Mouse (Mus musculus) liver, adult 2 months (tissue): ENCODE data around the gene Bcl6b. TPM values are rescaled to one million over a fixed set of nuclear protein-coding genes. Genes with fewer than 3 reads are reported as not detected.
A peak's percentile ranks its signal among the peaks of the same experiment; 100 is the strongest.

ENCODE experiments used
- DNase-seq: peaks from one replicate; pipeline ENCODE4 v3.0.0-alpha.2; 2011; ENCODE audit warnings: low read depth, low spot score; ENCODE audit errors: extremely low read depth
- H3K27ac ChIP-seq: fragments of 200-500 bp; replicated peaks from 2 replicates; pipeline ENCODE4 v1.5.1; 2012; ENCODE audit warnings: low read depth, mild to moderate bottlenecking, control low read depth, inconsistent platforms, low read length; ENCODE audit not compliant: insufficient read depth
- H3K27me3 ChIP-seq: fragments of 200-500 bp; 2 replicates; pipeline ENCODE4 v1.6.1; 2012; ENCODE audit warnings: mild to moderate bottlenecking, moderate library complexity, low read length, inconsistent platforms; ENCODE audit not compliant: control insufficient read depth, insufficient read depth
- H3K36me3 ChIP-seq: fragments of 200-500 bp; 2 replicates; pipeline ENCODE4 v1.6.1; 2012; ENCODE audit warnings: low read length, inconsistent platforms; ENCODE audit not compliant: control insufficient read depth, insufficient read depth
- H3K4me1 ChIP-seq: fragments of 200-500 bp; 2 replicates; pipeline ENCODE4 v1.6.1; 2011; ENCODE audit warnings: low read length; ENCODE audit not compliant: control insufficient read depth, insufficient read depth
- H3K4me3 ChIP-seq: fragments of 200-500 bp; 2 replicates; pipeline ENCODE4 v1.5.1; 2011; ENCODE audit warnings: low read depth, mild to moderate bottlenecking, control low read depth, low read length, moderate library complexity; ENCODE audit not compliant: insufficient read depth
- H3K79me2 ChIP-seq: fragments of 200-500 bp; 2 replicates; pipeline ENCODE4 v1.6.1; 2012; ENCODE audit warnings: inconsistent platforms, mild to moderate bottlenecking, low read length, moderate library complexity; ENCODE audit not compliant: control insufficient read depth, insufficient read depth
- H3K9ac ChIP-seq: fragments of 200-500 bp; 2 replicates; pipeline ENCODE4 v1.6.1; 2012; ENCODE audit warnings: low read depth, mild to moderate bottlenecking, control low read depth, inconsistent platforms, low read length
- CTCF ChIP-seq: fragments of 200-500 bp; IDR thresholded peaks from 2 replicates; pipeline ENCODE4 v1.5.1; 2011; ENCODE audit warnings: low read depth, low read length, control low read depth
- POLR2A ChIP-seq: fragments of 200-500 bp; IDR thresholded peaks from 2 replicates; pipeline ENCODE4 v1.6.1; 2011; ENCODE audit warnings: low read length, control low read depth; ENCODE audit not compliant: insufficient read depth; ENCODE audit errors: extremely low read depth
- WGBS: fragments of 180-500 bp; shearing (Covaris S2); methylation state at CpG from one replicate; pipeline ENCODE4 v1.1.7; 2018; 5-methylcytosine and 5-hydroxymethylcytosine counted together
- polyA plus RNA-seq: library from polyadenylated mRNA; depleted of rRNA; stranded (reverse); fragments of >200 nt; gene quantifications from 2 replicates; pipeline ENCODE4 v1.2.3, GENCODE M21; 2012
- total RNA-seq: library from RNA; depleted of rRNA; stranded (reverse); fragments of >200 nt; gene quantifications from 2 replicates; pipeline ENCODE4 v1.2.3, GENCODE M21; 2014

Bcl6b gene
- total and polyA plus RNA-seq, 2 experiments, result 0.74 to 1.3 TPM

DNA sequence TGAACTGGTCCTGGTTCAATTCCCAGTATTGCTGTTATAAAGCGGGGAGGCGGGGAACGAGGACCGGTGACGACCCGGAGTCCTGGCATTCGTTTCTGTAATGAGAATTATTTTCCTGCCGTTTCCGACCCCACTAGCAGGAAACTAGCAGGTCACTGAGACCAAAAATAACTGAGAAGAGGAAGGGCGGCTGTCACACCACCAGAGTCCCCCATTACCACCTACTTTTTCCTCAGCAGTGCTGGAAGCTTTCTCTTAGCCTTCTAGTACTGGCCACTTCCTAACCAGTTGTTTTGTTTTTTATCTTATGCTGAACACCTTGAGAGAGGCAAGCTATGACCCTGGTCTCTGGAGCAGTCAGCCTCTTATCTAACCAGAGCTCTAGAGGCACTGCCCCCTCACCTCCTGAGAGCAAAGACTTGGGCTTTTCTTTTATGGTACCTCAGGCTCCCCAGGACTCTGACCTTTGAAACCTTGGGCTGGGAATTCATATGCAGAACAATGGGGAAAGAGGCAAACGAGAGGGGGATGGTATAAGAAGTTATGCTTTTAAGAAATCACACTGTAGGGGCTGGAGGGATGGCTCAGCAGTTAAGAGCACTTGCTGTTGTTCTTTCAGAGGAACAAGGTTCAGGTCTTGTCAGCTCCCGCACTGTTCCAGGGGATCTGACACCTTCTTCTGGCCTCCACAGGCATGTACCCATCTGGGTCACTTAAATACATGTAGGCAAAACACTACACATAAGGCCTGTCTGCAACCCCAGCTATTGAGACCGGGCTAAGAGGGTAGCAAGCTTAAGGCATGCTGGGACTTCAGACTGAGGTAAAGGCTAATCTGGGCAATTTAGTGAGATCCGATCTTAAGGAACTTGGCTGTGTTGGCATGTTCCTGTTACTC, 7.7 kb downstream of the Bcl6b start:
- WGBS, result 29% methylated on average over 14 of the region's 14 CpGs
- Histone ChIP-seq H3K4me1 (no peaks in the 10 kb centered on the region), H3K4me3 (peak overlapping the region; percentile 11; the same call in 1 of the 2 replicates), H3K27me3 (no peaks in the 10 kb centered on the region), H3K9ac (peak overlapping the region; percentile 33), H3K79me2 (no peaks in the 10 kb centered on the region), H3K36me3 (no peaks in the 10 kb centered on the region), H3K27ac (peak overlapping the region; percentile 66)
- TF ChIP-seq POLR2A, result no peak
- no peak for TF ChIP-seq CTCF
- DNase-seq, result no peak

DNA sequence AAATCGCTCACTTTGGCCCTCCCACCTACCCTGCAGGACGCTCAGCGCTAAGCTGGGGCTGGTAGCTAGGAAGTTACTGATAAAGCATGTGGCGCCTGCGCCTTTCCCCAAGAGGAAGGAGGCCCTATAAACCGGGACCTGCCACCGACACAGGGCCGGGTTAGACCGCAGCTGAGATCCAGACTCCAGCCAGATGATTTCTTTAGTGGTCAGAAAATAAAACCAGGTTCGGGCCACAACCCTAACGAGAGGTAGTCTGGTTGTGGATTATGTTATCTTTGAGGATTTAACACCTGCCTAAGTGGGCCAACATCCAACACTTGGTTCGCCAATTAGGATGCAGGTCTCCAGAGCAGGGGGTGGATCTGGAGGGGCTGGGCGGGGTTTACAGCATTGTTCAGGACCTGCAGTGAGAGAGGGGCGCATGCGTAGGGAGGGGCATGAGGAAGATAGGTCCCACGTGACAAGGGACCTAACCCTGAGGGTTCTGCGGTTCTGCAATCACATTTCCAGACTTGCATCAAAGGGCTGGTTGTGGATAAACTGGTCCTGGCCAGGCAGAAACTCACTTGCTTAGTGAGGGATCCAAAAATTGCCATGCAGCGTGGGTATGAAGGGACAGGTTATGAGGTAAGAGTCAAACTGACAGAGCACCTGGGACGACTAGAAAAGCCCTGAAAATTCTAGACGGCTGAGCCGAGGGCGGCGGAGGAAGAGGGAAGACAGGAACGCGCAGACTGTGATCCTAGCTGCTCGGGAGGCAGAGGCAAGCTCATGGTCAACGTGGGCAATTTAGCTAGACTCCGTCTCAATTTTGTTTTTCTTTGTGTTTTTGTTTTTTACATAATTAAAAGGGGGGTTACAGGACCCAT, 8.6 kb downstream of the Bcl6b start, which contains the start of gene Slc16a13:
Gene Slc16a13 (minus strand): TSS at position 334 of the 872 bp plus-strand sequence.
- Histone ChIP-seq H3K79me2 (no peaks in the 10 kb centered on the region), H3K9ac (peak within 1 kb of the TSS; percentile 61), H3K27ac (peak within 1 kb of the TSS; percentile 66), H3K4me1 (no peaks in the 10 kb centered on the region), H3K27me3 (no peaks in the 10 kb centered on the region), H3K4me3 (peak within 1 kb of the TSS; percentile 61), H3K36me3 (no peaks in the 10 kb centered on the region)
- no peak for TF ChIP-seq CTCF
- TF ChIP-seq POLR2A, result peak; percentile 46; the same call in 1 of the 2 replicates
- DNase-seq, result peak; percentile 83
- 5% methylated on average over 28 of the region's 28 CpGs for whole genome bisulfite sequencing

DNA sequence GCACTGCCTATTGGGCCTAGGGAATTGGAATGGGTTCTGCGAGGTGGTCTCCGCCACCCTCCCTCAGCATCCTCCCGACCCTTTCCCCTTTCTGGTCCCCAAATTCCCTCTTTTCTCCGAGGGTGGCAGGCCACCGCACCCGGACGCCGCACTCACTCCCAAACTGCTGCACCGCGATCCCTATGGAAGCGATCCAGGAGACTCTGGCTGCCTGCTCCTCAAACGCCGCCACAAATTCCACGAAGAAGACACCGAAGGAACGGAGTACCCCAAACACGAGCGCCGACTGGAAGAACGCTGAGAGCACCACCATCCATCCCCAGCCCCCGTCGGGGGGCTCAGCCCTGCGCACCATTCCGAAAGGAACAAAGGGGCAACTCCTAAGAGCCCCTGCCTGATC, 9.3 kb downstream of the Bcl6b start:
- no peaks in the 10 kb centered on the region for H3K27me3 ChIP-seq
- H3K79me2 ChIP-seq, result no peaks in the 10 kb centered on the region
- peak overlapping the region; percentile 59 for H3K4me3 ChIP-seq
- DNase-seq, result no peak
- no peak for TF ChIP-seq POLR2A
- no peak for TF ChIP-seq CTCF
- peak overlapping the region; percentile 51; the same call in 1 of the 2 replicates for H3K27ac ChIP-seq
- H3K9ac ChIP-seq, result peak overlapping the region; percentile 55
- no peaks in the 10 kb centered on the region for H3K4me1 ChIP-seq
- no peaks in the 10 kb centered on the region for H3K36me3 ChIP-seq
- 19% methylated on average over 24 of the region's 24 CpGs for WGBS

DNA sequence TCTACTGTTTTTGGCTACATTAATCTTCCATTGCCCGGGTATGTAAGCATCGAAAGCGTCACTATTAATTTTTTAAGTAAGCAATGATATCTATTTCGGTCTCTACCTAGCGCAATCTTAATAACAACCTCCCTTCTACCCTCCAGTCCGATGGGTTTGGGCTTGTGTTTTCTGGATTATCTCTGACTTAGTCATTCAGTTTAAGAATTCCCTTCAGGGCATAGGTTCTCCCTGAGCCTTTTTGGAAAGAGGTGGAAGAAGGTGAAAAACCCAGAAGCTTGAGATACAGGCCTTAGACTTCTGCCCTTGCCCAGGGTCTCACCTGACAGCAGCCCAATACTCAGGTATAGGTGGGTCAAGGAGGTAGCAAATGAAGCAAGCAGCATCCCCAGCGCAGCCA, 9.7 kb downstream of the Bcl6b start:
- Histone ChIP-seq H3K27me3 (no peaks in the 10 kb centered on the region), H3K4me3 (peak overlapping the region; percentile 59), H3K36me3 (no peaks in the 10 kb centered on the region), H3K27ac (no peak overlapping the region), H3K9ac (peak overlapping the region; percentile 55), H3K79me2 (no peaks in the 10 kb centered on the region), H3K4me1 (no peaks in the 10 kb centered on the region)
- 91% methylated on average over 7 of the region's 7 CpGs for WGBS
- TF ChIP-seq CTCF, result no peak
- no peak for TF ChIP-seq POLR2A
- DNase-seq, result no peak

DNA sequence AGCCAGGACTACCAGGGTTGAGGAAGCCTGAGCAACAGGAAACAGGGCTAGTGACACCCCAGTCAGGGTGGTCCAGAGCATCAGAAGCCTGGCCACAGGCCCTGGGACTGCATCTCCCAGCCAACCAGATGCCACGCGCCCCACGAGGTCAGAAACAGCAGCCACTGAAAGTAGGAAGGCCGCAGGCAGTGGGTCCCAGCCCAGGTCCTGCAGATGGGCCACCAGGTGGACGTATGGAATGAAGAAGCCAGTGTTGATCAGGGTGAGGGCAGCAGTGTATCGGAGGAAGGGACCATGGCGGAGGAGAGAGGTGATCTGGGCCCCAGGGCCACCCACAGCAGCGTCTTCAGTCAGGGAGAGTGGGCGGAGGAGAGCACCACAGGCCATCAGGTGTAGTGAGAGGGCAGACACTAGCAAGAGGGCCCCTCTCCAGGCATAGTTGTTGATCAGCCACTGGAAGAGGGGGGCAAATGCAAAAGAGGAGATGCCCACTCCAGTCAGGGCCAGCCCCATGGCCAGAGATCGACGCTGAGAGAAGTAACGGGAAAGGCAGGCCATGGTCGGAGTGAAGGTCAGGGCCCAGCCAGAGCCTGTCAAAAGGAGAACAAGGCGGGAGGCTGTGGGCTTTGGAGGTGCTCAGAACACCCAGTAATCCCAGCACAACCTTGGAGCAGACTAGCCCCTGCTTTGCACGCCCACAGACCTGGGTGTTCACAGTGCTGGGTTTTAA, 10.7 kb downstream of the Bcl6b start:
- no peak for TF ChIP-seq POLR2A
- no peak for TF ChIP-seq CTCF
- no peak for DNase-seq
- H3K4me3 ChIP-seq, result no peak overlapping the region
- H3K36me3 ChIP-seq, result no peaks in the 10 kb centered on the region
- H3K27me3 ChIP-seq, result no peaks in the 10 kb centered on the region
- no peak overlapping the region for H3K27ac ChIP-seq
- no peak overlapping the region for H3K9ac ChIP-seq
- 96% methylated on average over 15 of the region's 15 CpGs for WGBS
- no peaks in the 10 kb centered on the region for H3K4me1 ChIP-seq
- no peaks in the 10 kb centered on the region for H3K79me2 ChIP-seq
